Mouse (Mus musculus) CH12.LX (cell line): ENCODE results near the gene Gm21992. TPM values are rescaled to one million over a fixed set of nuclear protein-coding genes. Genes with fewer than 3 reads are reported as not detected.

Source experiments
- DNase-seq: peaks from one replicate; pipeline ENCODE4 v3.0.0-alpha.2; 2013; ENCODE audit errors: extremely low read depth
- H3K27ac ChIP-seq: 2 replicates; pipeline ENCODE4 v1.5.1; 2012; ENCODE audit warnings: low read depth, mild to moderate bottlenecking, control low read depth, moderate library complexity; ENCODE audit not compliant: insufficient read depth
- H3K27me3 ChIP-seq: replicated peaks from 2 replicates; pipeline ENCODE3; 2012; ENCODE audit warnings: inconsistent platforms
- H3K36me3 ChIP-seq, 2 experiments: replicated peaks in 1 of 2; 2 replicates each; pipeline versions ENCODE3 to v1.6.1; 2012; ENCODE audit warnings: inconsistent platforms in 1 of 2, low read length in 1 of 2, mild to moderate bottlenecking in 1 of 2, mixed read lengths in 1 of 2, moderate library complexity in 1 of 2; ENCODE audit not compliant: control insufficient read depth in 1 of 2, insufficient read depth in 1 of 2
- H3K4me1 ChIP-seq, 2 experiments: 2 replicates each; pipeline ENCODE4 v1.6.1; 2012; ENCODE audit warnings: inconsistent platforms in 1 of 2, moderate library complexity in 1 of 2; ENCODE audit not compliant: insufficient read depth in 2 of 2, control insufficient read depth in 1 of 2
- H3K4me2 ChIP-seq: 2 replicates; pipeline ENCODE4 v1.6.1; 2012; ENCODE audit warnings: low read depth, mild to moderate bottlenecking, control low read depth; ENCODE audit not compliant: poor library complexity, insufficient read depth, severe bottlenecking
- H3K4me3 ChIP-seq, 3 experiments: fragments of 150-350 bp in 1 of 3; sonication (generic) in 1 of 3; replicated peaks in 1 of 3; 2 replicates each; pipeline versions ENCODE3 to v1.5.1; 2011 to 2012; ENCODE audit warnings: low read depth in 2 of 3, low read length in 2 of 3, mild to moderate bottlenecking in 2 of 3, moderate library complexity in 2 of 3, control low read depth in 1 of 3, improper control_type of control experiment in 1 of 3, inconsistent platforms in 1 of 3, mixed read lengths in 1 of 3; ENCODE audit not compliant: poor library complexity in 1 of 3
- H3K79me2 ChIP-seq: replicated peaks from 2 replicates; pipeline ENCODE4 v1.6.1; 2012; ENCODE audit warnings: mild to moderate bottlenecking, moderate library complexity; ENCODE audit not compliant: control insufficient read depth, poor library complexity, insufficient read depth, severe bottlenecking; ENCODE audit errors: extremely low read depth
- H3K9ac ChIP-seq: 2 replicates; pipeline ENCODE4 v1.6.1; 2012; ENCODE audit warnings: low read depth, mild to moderate bottlenecking, control low read depth, moderate library complexity; ENCODE audit not compliant: insufficient read depth
- H3K9me3 ChIP-seq: replicated peaks from 2 replicates; pipeline ENCODE3; 2012; ENCODE audit warnings: low read length, inconsistent platforms, mixed read lengths
- CTCF ChIP-seq, 2 experiments: IDR thresholded peaks in 1 of 2; conservative IDR thresholded peaks in 1 of 2; 2 replicates each; pipeline ENCODE4 v1.5.1; 2011 to 2012; ENCODE audit warnings: low read depth in 2 of 2, low read length in 2 of 2, improper control_type of control experiment in 1 of 2, inconsistent platforms in 1 of 2, mild to moderate bottlenecking in 1 of 2, moderate library complexity in 1 of 2
- E2F4 ChIP-seq: IDR thresholded peaks from 2 replicates; pipeline ENCODE4 v1.6.1; 2011; ENCODE audit warnings: low read depth, low read length, improper control_type of control experiment; ENCODE audit not compliant: insufficient replicate concordance
- EP300 ChIP-seq: IDR thresholded peaks from 2 replicates; pipeline ENCODE4 v1.6.1; 2011; ENCODE audit warnings: low read length, improper control_type of control experiment
- ETS1 ChIP-seq: conservative IDR thresholded peaks from 2 replicates; pipeline ENCODE4 v1.6.1; 2012; ENCODE audit warnings: low read depth, mild to moderate bottlenecking, inconsistent platforms, low read length, improper control_type of control experiment, moderate library complexity
- MAFK ChIP-seq: IDR thresholded peaks from 2 replicates; pipeline ENCODE4 v1.6.1; 2011; ENCODE audit warnings: low read length, improper control_type of control experiment; ENCODE audit not compliant: insufficient replicate concordance
- MXI1 ChIP-seq: IDR thresholded peaks from 2 replicates; pipeline ENCODE4 v1.6.1; 2011; ENCODE audit warnings: mild to moderate bottlenecking, low read depth, low read length, improper control_type of control experiment
- MYC ChIP-seq: IDR thresholded peaks from 2 replicates; pipeline ENCODE4 v1.6.1; 2011; ENCODE audit warnings: low read depth, mild to moderate bottlenecking, improper control_type of control experiment, low read length
- NELFE ChIP-seq: IDR thresholded peaks from 2 replicates; pipeline ENCODE4 v1.6.1; 2011; ENCODE audit warnings: low read depth, low read length, improper control_type of control experiment
- NRF1 ChIP-seq: IDR thresholded peaks from 2 replicates; pipeline ENCODE4 v1.6.1; 2014; ENCODE audit warnings: low read depth, mild to moderate bottlenecking, inconsistent platforms, low read length, improper control_type of control experiment, moderate library complexity
- RAD21 ChIP-seq: IDR thresholded peaks from 2 replicates; pipeline ENCODE4 v1.6.1; 2011; ENCODE audit warnings: low read depth, mild to moderate bottlenecking, low read length, improper control_type of control experiment, moderate library complexity
- RCOR1 ChIP-seq: conservative IDR thresholded peaks from 2 replicates; pipeline ENCODE4 v1.6.1; 2012; ENCODE audit warnings: low read depth, mild to moderate bottlenecking, inconsistent platforms, low read length, improper control_type of control experiment
- SIN3A ChIP-seq: IDR thresholded peaks from 2 replicates; pipeline ENCODE4 v1.6.1; 2012; ENCODE audit warnings: low read length, improper control_type of control experiment, inconsistent platforms
- TBP ChIP-seq: conservative IDR thresholded peaks from 2 replicates; pipeline ENCODE4 v1.6.1; 2011; ENCODE audit warnings: low read depth, low read length, improper control_type of control experiment
- UBTF ChIP-seq: IDR thresholded peaks from 2 replicates; pipeline ENCODE4 v1.6.1; 2012; ENCODE audit warnings: low read depth, mild to moderate bottlenecking, inconsistent platforms, low read length, improper control_type of control experiment, moderate library complexity
- USF1 ChIP-seq: IDR thresholded peaks from 2 replicates; pipeline ENCODE4 v1.6.1; 2014; ENCODE audit warnings: low read depth, mild to moderate bottlenecking, inconsistent platforms, low read length, improper control_type of control experiment
- ZMIZ1 ChIP-seq: IDR thresholded peaks from 2 replicates; pipeline ENCODE4 v1.6.1; 2012; ENCODE audit warnings: low read depth, mild to moderate bottlenecking, inconsistent platforms, low read length, improper control_type of control experiment
- dilution Hi-C: fragments of 300-500 bp; cut with MboI; formaldehyde crosslinking; loops from 2 replicates; pipeline ENCODE4 v1.14.3; 2020; ENCODE audit warnings: low sequenced_read_pairs; ENCODE audit not compliant: extremely low pct_unique_long_range_greater_than_20kb, extremely low pct_ligation_motif_present
- in situ Hi-C: fragments of 300-500 bp; cut with MboI; formaldehyde crosslinking; loops from 3 replicates; pipeline ENCODE4 v1.14.3; 2019; ENCODE audit warnings: low sequenced_read_pairs, low pct_ligation_motif_present, low pct_unique_long_range_greater_than_20kb, mixed read lengths
- polyA plus RNA-seq: library from polyadenylated mRNA; unstranded; fragments of >175 nt; gene quantifications from 2 replicates; pipeline ENCODE4 v1.2.1, GENCODE M21; 2012; ENCODE audit warnings: low read depth; ENCODE audit not compliant: insufficient read length
- total RNA-seq, 2 experiments: library from RNA; depleted of rRNA; stranded (reverse); fragments of 300-350 nt in 1 of 2; fragments of >200 nt in 1 of 2; gene quantifications; 2 replicates each; pipeline ENCODE4 v1.2.3; 2012 to 2014

The Gm21992 gene
- total and polyA plus RNA-seq, 3 experiments: 3.9 to 44.3 (median 17.0) TPM

DNA sequence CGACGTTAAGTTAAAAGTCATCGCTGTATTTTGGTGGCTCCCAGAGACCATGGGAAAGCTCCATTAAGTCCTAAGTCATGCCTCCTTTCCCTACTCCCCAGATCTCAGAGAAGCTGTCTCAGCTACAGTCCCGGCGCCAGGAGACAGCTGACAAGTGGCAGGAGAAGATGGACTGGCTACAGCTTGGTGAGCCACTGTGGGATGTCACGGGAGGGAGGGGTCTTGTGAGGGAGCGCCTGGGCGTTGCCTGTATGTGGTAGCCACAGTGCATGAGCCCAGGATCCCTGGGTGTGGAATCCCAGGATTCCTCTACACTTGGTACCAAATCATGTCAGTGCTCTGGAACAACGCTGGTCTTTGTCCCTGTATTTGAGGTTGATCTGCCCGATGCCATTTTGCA lies 62.9 kb downstream of the Gm21992 start:
- H3K27ac ChIP-seq: no peak overlapping the region
- no peak overlapping the region for H3K9ac ChIP-seq
- no peaks in the 10 kb centered on the region for H3K79me2 ChIP-seq
- dilution Hi-C loops: no loop called here
- no peak overlapping the region for H3K4me3 ChIP-seq
- no peak for DNase-seq
- no peaks in the 10 kb centered on the region for H3K9me3 ChIP-seq
- H3K4me1 ChIP-seq: no peaks in the 10 kb centered on the region
- H3K36me3 ChIP-seq: peaks cover 0 to 6% of the 10 kb centered on the region in 2 experiments
- no peak overlapping the region for H3K4me2 ChIP-seq
- no peaks in the 10 kb centered on the region for H3K27me3 ChIP-seq
- TF ChIP-seq MYC: no peak
- TF ChIP-seq E2F4: no peak
- no peak for TF ChIP-seq SIN3A
- no peak for TF ChIP-seq EP300
- TF ChIP-seq NRF1: no peak
- no peak for TF ChIP-seq TBP
- no peak for TF ChIP-seq ETS1
- in situ Hi-C loops: loop anchor here (10.0 kb wide), 1 partner anchor 54 kb away; the partner anchor contains the start of gene Gm960

- Histone ChIP-seq H3K36me3 (peaks cover 0 to 6% of the 10 kb centered on the region in 2 experiments), H3K9ac (no peak overlapping the region), H3K27me3 (no peaks in the 10 kb centered on the region), H3K4me1 (no peaks in the 10 kb centered on the region), H3K27ac (no peak overlapping the region), H3K4me2 (no peak overlapping the region), H3K9me3 (no peaks in the 10 kb centered on the region), H3K4me3 (no peak overlapping the region), H3K79me2 (no peaks in the 10 kb centered on the region)
- dilution Hi-C loops: no loop called here
- DNase-seq: no peak
- TF ChIP-seq ZMIZ1 (no peak), RAD21 (no peak), RCOR1 (no peak), CTCF (conservative IDR thresholded peaks at IDR 0.05 in 1 of 2, IDR thresholded peaks at IDR 0.05 in 1 of 2; ENCODE audit: low read depth in 2 of 2, low read length in 2 of 2) (no peak), TBP (no peak), UBTF (no peak), MXI1 (no peak), NELFE (no peak), ETS1 (no peak), USF1 (no peak), MAFK (no peak)
- in situ Hi-C loops: loop anchor here (10.0 kb wide), 1 partner anchor 53 kb away; the partner anchor contains the start of gene Gm960
Observed at GRCm38 (mm10) chr19:4747631-4748312, 63.6 kb downstream of the Gm21992 start.
